Mouse (Mus musculus) lung, adult 18-20 months (tissue): ENCODE data around the gene Nfix.
"Not testable (repeated sequence)": the region's sequence is repeated elsewhere in the genome, so short reads cannot be mapped to it uniquely, and the experiment has no call there.

ENCODE experiments used
- DNase-seq, 2 experiments: peaks; one replicate each; pipeline ENCODE4 v3.0.0; 2022; ENCODE audit warnings: mixed read lengths in 2 of 2

Gene Nfix

DNA sequence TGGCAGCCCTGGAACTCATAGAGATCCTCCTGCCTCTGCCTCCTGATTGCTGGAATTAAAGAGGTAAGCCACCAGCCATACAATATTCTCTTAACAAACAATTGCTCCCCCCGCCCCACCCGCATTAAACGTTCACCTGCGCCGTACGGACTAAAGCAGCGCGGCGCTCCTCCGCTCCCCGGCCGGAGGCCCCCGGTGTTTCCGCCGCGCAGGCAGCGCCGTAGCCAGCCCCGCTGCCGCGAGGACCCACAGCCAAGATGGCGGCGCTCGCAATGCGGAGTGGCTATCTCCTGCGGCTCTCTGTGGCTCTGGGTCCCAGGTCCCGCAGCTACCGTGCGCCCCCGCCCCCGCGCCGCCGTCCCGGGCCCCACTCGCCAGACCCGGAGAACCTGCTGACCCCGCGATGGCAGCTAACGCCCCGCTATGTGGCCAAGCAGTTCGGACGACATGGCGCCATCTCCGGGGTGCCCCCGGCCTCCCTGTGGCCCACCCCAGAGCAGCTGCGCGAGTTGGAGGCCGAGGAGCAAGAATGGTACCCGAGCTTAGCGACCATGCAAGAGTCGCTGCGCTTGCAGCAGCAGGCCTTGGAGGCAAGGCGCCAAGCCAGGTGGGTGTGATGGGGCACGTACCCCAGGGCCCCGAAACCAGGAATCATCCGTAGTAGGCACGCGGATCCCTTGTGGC, 32.0 kb upstream of the Nfix start:
- peak; percentile 72 to 76 for DNase-seq

DNA sequence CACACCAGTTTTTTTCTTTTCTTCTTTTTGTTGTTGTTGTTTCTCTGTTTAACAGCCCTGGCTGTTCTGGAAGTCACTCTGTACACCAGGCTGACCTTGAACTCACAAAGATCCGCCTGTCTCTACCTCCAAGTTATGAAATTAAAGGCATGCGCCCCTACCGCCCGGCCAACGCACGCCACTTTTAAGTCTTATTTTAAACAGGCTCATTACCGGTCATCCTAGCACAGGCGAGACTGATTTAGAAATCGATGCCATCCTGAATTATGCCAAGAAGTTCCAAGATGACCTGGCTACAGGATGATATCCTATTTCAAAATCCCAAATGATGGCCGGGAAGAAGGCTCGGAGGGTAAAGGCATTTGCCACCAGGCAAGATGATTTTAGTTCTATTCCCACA, 31.3 kb upstream of the Nfix start, which contains the start of gene Gadd45gip1:
Gene Gadd45gip1, plus strand, starts transcription at position 33 of the 400 bp plus-strand sequence.
- peak; percentile 44 to 51 for DNase-seq

DNA sequence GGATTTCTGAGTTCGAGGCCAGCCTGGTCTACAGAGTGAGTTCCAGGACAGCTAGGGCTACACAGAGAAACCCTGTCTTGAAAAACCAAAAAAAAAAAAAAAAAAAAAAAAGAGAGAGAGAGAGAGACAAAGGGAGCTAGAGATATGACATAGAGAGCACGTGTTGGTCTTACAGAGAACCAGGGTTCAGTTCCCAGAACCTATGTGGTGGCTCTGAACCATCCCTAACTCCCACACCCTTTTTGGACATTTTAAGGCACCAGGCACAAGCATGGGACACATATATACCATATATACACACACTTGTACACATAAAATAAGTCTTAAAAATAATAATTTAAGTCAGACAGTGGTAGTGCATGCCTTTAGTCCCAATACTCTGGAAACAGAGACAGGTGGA, 26.4 kb upstream of the Nfix start:
- DNase-seq = not testable (repeated sequence)

GRCm38 (mm10) chr8:84825636-84826035, 25.5 kb upstream of the Nfix start:
- DNase-seq = no peak

DNA sequence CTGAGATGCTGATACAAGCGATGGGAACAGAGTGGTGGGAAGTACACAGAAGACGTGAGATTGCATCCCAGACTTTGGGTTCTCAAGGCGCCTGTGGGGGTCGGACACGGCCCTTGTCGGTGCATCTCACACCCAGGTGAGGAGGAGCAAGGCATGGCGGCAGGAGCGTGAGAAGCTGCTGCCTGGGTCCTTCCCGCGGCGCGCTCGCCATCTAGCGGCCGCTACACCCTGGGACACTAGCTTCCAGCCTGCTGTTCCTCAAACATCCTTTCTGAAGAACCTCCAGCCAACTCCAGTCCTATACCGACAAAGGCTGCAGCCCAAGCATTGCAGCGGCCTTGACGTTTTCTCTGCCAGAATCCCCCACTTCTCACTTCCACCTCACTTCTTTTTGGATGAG, 23.5 kb upstream of the Nfix start:
- peak; percentile 50 to 52 for DNase-seq

GRCm38 (mm10) chr8:84822723-84823122, 22.6 kb upstream of the Nfix start, which contains the start of gene Dand5:
TSS of gene Dand5 (minus strand) at chr8:84822823.
- DNase-seq = no peak

- DNase-seq = no peak
Observed at GRCm38 (mm10) chr8:84816117-84816516, 16.0 kb upstream of the Nfix start.

DNA sequence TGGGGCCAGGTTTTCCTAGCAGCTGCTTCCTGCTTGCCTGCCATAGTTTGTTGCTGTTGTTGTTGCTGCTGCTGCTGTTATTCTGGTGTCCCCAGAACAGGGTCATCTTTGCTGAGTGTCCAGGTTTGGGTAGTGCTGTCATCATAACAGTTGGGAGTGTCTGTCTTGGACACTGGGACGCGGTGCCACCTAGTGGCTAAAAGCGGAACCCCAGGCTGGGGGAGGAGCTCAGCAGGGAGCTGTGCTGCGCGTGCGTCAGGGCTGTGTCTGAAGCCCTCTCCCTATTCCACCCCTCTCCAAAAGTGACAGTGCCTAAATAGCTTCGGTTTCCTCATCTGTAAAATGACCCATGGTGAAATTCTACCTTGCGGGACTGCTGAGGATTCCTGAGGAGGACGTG, 15.4 kb upstream of the Nfix start:
- DNase-seq = peak; percentile 90 to 95

DNA sequence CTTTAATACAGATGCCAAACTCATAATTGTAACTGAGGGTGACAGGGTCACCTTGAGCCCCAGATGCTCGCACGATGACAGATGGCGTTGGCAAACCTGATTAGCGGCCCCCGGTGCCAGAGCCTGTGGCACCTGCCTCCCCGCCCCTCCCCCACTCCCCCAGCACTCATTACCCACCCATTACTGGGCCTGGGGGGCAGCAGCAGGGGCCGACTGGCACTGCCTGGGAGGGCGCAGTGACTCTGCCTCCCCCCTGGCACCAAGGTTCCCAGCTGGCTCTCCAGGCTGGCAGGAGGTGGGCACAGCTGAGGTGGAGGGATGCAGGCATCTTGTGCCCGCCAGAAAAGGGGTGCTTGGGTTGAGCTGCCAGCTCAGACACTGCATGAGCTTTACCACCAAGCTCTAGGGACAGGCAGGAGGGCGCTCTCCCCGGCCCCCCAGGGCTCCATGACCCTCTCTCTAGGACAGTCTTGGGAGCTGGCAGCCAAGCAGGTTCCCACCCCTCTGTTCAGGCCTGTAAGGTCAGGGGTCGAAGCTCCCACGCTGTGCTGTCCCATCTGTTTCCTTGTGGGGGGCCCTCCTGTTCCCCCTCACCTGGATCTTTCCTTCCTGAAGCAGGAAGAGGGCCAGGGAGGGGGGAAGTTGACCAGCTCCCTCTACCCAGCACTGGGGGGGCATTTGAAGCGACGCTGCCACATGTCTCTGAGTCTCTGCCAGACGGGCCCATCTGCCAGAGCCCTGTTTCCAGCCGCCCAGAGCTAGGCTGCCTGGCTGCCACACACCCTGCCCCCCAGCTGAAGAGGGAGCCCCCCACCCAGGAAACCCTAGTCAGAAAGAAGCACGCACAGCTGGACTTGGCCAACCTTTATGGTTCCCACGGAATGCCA, 14.7 kb upstream of the Nfix start:
- no peak for DNase-seq

- no peak for DNase-seq
Observed at GRCm38 (mm10) chr8:84814240-84814554, 14.1 kb upstream of the Nfix start.

GRCm38 (mm10) chr8:84813830-84814229, 13.7 kb upstream of the Nfix start:
- no peak for DNase-seq

- peak; percentile 78 to 82 for DNase-seq
Observed at GRCm38 (mm10) chr8:84813059-84813458, 12.9 kb upstream of the Nfix start.

- no peak for DNase-seq
Observed at GRCm38 (mm10) chr8:84811303-84811702, 11.2 kb upstream of the Nfix start.

DNA sequence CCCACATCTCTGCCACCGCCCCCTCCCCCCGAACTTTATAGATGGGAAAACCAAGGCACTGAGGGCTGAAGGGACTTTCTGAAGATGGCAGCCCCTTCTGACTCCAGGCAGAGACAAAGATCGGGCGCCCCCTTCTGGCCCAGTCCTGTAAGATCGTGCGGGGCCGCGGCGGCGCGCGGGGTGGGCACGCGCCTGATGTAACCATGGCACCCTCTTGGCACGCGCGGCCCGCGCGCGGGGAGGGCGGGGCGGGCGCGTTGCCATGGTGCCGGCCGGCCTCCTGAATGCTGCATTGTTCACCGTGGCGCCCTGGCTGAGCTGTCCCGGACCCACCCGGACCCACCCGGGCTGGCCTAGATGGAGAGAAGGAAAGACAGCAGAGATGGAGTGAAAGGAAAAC, 10.8 kb upstream of the Nfix start:
- DNase-seq = peak; percentile 90 to 94

- DNase-seq = no peak
Observed at GRCm38 (mm10) chr8:84809941-84810280, 9.8 kb upstream of the Nfix start.

GRCm38 (mm10) chr8:84809109-84809940, 9.2 kb upstream of the Nfix start:
- DNase-seq = no peak

- DNase-seq = no peak
Observed at GRCm38 (mm10) chr8:84806031-84806430, 5.9 kb upstream of the Nfix start.

- DNase-seq = peak; percentile 56 to 57
Observed at GRCm38 (mm10) chr8:84799136-84799931, 810 bp downstream of the Nfix start.

DNA sequence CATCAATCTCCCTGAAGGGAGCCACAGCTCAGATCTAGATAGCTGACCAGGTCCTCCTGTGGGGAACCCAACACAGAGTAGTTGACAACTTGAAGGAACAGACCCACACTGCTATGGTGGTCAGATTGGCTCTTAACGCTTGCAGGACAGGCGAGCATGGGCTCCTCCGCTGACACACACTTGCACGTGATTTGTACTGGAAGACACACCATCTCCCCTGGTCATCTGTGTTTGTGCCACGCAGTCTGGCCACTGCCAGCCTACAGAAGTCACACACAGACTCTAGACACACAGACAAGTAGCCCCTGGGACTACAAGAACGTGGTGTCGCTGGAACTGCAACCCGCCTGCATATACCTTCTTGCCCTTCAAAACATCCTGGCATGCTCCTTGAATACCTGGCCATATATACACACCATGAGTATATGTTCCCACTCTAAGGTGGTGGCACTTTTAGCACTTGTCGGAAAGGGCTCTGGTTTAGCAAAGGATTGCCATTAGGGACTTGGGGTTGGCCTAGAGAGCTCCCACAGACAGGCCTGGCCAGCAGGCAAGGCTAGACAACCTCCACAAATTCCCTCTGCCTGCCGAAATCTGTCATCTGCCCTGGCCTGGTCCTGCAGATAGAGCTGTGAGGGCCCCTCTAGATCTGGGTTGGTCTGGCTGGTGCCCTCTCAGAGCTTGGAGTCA, 1.6 kb downstream of the Nfix start:
- no peak for DNase-seq

DNA sequence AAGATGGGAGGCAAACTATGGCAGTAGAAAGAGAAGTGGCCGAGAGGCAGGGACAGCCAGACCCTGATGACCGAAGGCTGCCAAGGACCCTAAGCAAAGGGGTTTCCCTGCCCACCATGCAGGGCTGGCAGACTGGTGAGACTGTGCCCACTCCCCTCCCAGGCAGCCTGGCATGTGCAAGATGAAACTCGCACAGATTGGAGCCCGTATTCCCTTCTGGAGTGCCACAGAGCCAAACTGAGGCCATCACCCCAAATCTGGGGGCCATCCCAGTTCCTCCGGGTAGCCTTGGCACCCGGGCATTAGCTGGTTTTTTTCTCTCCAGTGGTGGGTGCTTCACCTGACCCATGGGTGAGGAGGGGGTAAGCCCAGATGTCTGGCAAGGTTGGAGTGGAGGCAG, 2.2 kb downstream of the Nfix start:
- DNase-seq = no peak

DNA sequence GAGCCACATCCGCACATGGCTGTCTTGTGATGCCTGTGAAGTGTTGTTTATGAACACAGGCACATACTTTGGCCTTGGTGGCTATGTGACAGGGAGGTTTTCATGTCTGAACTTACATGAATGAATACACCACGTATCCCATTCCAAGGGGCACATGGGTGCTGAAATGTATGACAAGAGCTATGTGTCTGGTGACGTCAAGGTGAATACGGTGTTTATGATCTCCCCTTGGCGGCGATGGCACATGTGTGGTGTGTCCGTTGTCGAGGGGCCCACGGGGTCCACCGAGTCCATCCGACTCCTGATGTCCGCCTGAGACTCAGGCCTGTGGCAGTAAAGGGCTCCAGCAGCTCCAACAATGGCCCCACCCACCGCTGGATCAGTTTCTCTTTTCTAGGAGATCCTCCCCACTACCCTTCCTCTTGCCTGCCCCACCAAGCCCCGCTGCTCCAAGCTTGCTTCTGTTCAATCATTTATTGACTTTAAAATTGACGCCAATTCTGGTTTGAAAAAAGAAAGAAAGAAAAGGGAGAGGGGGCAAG, 2.8 kb downstream of the Nfix start:
- DNase-seq = no peak

DNA sequence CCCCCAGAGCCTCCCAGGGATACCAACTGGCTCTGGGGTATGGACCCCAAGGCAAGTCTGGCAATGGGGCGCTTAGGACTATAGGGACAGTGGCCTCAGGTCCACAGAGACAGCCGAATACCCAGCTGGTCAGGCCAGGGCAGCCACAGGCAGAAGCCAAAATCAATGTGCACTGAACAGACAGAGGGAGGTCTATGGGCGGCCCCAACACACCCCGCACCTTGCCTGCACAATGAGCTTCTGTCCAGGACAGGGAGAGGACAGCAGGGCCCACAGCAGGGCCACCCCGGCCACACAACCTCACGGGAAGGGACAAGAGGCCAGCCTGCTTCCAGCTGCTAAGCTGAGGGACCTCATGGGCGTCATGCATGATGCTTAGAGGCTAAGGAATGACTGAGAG, 5.7 kb downstream of the Nfix start:
- DNase-seq = no peak
